Mouse (Mus musculus) forelimb bud, embryonic 11.5 days (tissue): ENCODE data around the gene Apol6.
A peak's percentile ranks its signal among the peaks of the same experiment; 100 is the strongest.

Experiments used
- DNase-seq: peaks from one replicate; pipeline ENCODE4 v3.0.0-alpha.2; 2012; ENCODE audit warnings: low read depth, low spot score

Apol6 gene

GRCm38 (mm10) chr15:77068439-77068861 lies 23.9 kb downstream of the Apol6 start:
- no peak for DNase-seq

GRCm38 (mm10) chr15:77069019-77069418 lies 24.5 kb downstream of the Apol6 start:
- no peak for DNase-seq

- DNase-seq: no peak
These were observed 26.3 kb downstream of the Apol6 start for GRCm38 (mm10) chr15:77070745-77071268.

GRCm38 (mm10) chr15:77071501-77071900 lies 27.0 kb downstream of the Apol6 start:
- peak; percentile 28 for DNase-seq

- no peak for DNase-seq
These were observed 28.1 kb downstream of the Apol6 start for GRCm38 (mm10) chr15:77072556-77073163.

- DNase-seq: no peak
These were observed 32.0 kb downstream of the Apol6 start for GRCm38 (mm10) chr15:77076523-77076922.

- DNase-seq: no peak
These were observed 33.4 kb downstream of the Apol6 start for GRCm38 (mm10) chr15:77077906-77078305.

- no peak for DNase-seq
These were observed 34.3 kb downstream of the Apol6 start for GRCm38 (mm10) chr15:77078786-77079185.

- DNase-seq: no peak
These were observed 34.8 kb downstream of the Apol6 start for GRCm38 (mm10) chr15:77079256-77079822.

GRCm38 (mm10) chr15:77079890-77080361 lies 35.4 kb downstream of the Apol6 start:
- DNase-seq: no peak

- no peak for DNase-seq
These were observed 36.2 kb downstream of the Apol6 start for GRCm38 (mm10) chr15:77080684-77081254.

GRCm38 (mm10) chr15:77081454-77081853 lies 36.9 kb downstream of the Apol6 start:
- DNase-seq: no peak

- DNase-seq: no peak
These were observed 41.3 kb downstream of the Apol6 start for GRCm38 (mm10) chr15:77085818-77086217.

- DNase-seq: no peak
These were observed 42.0 kb downstream of the Apol6 start for GRCm38 (mm10) chr15:77086488-77086887.

GRCm38 (mm10) chr15:77089249-77089648 lies 44.7 kb downstream of the Apol6 start:
- no peak for DNase-seq

GRCm38 (mm10) chr15:77090531-77090930 lies 46.0 kb downstream of the Apol6 start:
- DNase-seq: no peak

- DNase-seq: no peak
These were observed 46.9 kb downstream of the Apol6 start for GRCm38 (mm10) chr15:77091394-77091793.

GRCm38 (mm10) chr15:77094431-77094830 lies 49.9 kb downstream of the Apol6 start:
- no peak for DNase-seq

GRCm38 (mm10) chr15:77095216-77095615 lies 50.7 kb downstream of the Apol6 start:
- DNase-seq: no peak

GRCm38 (mm10) chr15:77097358-77097757 lies 52.8 kb downstream of the Apol6 start:
- DNase-seq: no peak

GRCm38 (mm10) chr15:77099756-77100155 lies 55.2 kb downstream of the Apol6 start:
- no peak for DNase-seq

- no peak for DNase-seq
These were observed 58.2 kb downstream of the Apol6 start for GRCm38 (mm10) chr15:77102685-77103084.
